Mouse (Mus musculus) small intestine, adult 2 months (tissue): Measurements from ENCODE around the gene Lrmp. TPM values are rescaled to one million over a fixed set of nuclear protein-coding genes. Genes with fewer than 3 reads are reported as not detected.

Source experiments
- H3K27ac ChIP-seq: fragments of 200-500 bp; 2 replicates; pipeline ENCODE4 v1.5.1; 2012; ENCODE audit warnings: low read depth, low read length, control low read depth, inconsistent platforms; ENCODE audit not compliant: insufficient read depth
- H3K27me3 ChIP-seq: fragments of 200-500 bp; 2 replicates; pipeline ENCODE4 v1.6.1; 2012; ENCODE audit warnings: mild to moderate bottlenecking, moderate library complexity, low read length, inconsistent platforms; ENCODE audit not compliant: control insufficient read depth, insufficient read depth
- H3K36me3 ChIP-seq: fragments of 200-500 bp; 2 replicates; pipeline ENCODE4 v1.6.1; 2012; ENCODE audit warnings: mild to moderate bottlenecking, low read length, control low read depth, inconsistent platforms; ENCODE audit not compliant: control insufficient read depth, insufficient read depth
- H3K4me1 ChIP-seq: fragments of 200-500 bp; 2 replicates; pipeline ENCODE4 v1.6.1; 2012; ENCODE audit warnings: low read length, inconsistent platforms, mixed read lengths; ENCODE audit not compliant: control insufficient read depth, insufficient read depth, insufficient read length
- H3K4me3 ChIP-seq: fragments of 200-500 bp; 2 replicates; pipeline ENCODE4 v1.5.1; 2012; ENCODE audit warnings: low read depth, mild to moderate bottlenecking, control low read depth, inconsistent platforms, low read length, moderate library complexity
- CTCF ChIP-seq: fragments of 200-500 bp; IDR thresholded peaks from 2 replicates; pipeline ENCODE4 v1.5.1; 2012; ENCODE audit warnings: low read depth, mild to moderate bottlenecking, control low read depth, inconsistent platforms, low read length, moderate library complexity, mixed read lengths; ENCODE audit not compliant: insufficient replicate concordance, insufficient read length; ENCODE audit errors: extremely low read depth
- POLR2A ChIP-seq: fragments of 200-500 bp; IDR thresholded peaks from 2 replicates; pipeline ENCODE4 v1.6.1; 2012; ENCODE audit warnings: low read depth, mild to moderate bottlenecking, control low read depth, inconsistent platforms, low read length, moderate library complexity
- whole genome bisulfite sequencing: fragments of 180-500 bp; shearing (Covaris S2); methylation state at CpG from one replicate; pipeline ENCODE4 v1.1.7; 2018; 5-methylcytosine and 5-hydroxymethylcytosine counted together
- polyA plus RNA-seq: library from polyadenylated mRNA; depleted of rRNA; stranded (reverse); fragments of >200 nt; gene quantifications from 2 replicates; pipeline ENCODE4 v1.2.3, GENCODE M21; 2012; rRNA removed

Gene Lrmp
- polyA plus RNA-seq, 1 experiment: 17.7 TPM

GRCm38 (mm10) chr6:145224246-145224645 lies 108.8 kb downstream of the Lrmp start:
- Histone ChIP-seq H3K27ac (no peak overlapping the region), H3K36me3 (peaks cover 28% of the 10 kb centered on the region), H3K27me3 (no peaks in the 10 kb centered on the region), H3K4me3 (no peak overlapping the region), H3K4me1 (no peaks in the 10 kb centered on the region)
- WGBS: 96% methylated on average over 6 of the region's 6 CpGs
- TF ChIP-seq CTCF (no peak), POLR2A (no peak)

Other genes with a start within 250 kb of the Lrmp start
- 0.13 and 0.22 TPM in 2 replicates for gene Bcat1, start 39.5 kb upstream of the Lrmp start, polyA plus RNA-seq
- 0.05 and 0.15 TPM in 2 replicates for gene Casc1, start 95.4 kb downstream of the Lrmp start, polyA plus RNA-seq
- 0.58 and 0.79 TPM in 2 replicates for gene Etfrf1, start 95.5 kb downstream of the Lrmp start, polyA plus RNA-seq
- gene Kras, start 134.6 kb downstream of the Lrmp start, polyA plus RNA-seq: 8.6 and 26.3 TPM in 2 replicates